Mouse (Mus musculus) small intestine, adult 2 months (tissue): Measurements from ENCODE around the gene Anks6.

Experiments
- CTCF ChIP-seq: fragments of 200-500 bp; IDR thresholded peaks from 2 replicates; pipeline ENCODE4 v1.5.1; 2012; ENCODE audit warnings: low read depth, mild to moderate bottlenecking, control low read depth, inconsistent platforms, low read length, moderate library complexity, mixed read lengths; ENCODE audit not compliant: insufficient replicate concordance, insufficient read length; ENCODE audit errors: extremely low read depth
- POLR2A ChIP-seq: fragments of 200-500 bp; IDR thresholded peaks from 2 replicates; pipeline ENCODE4 v1.6.1; 2012; ENCODE audit warnings: low read depth, mild to moderate bottlenecking, control low read depth, inconsistent platforms, low read length, moderate library complexity

DNA sequence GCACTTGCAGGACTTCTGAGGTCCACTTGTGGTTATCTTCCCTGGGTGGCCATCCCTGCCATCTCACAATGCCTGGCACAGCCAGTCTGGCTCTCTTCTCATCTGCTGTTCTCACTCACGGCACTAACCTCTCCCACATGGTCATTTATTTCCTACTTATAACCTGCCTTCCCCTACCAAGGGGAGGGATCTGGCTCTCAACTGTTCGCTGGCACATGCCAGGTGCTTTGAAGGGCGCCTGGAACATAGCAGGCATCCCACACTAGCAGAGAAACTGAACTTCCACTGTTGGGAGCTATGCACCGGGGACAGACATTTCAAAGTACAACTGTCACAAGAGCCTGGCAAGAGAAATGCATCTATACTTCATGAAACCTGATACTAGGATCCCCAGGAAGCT, 9.5 kb downstream of the Anks6 start:
- no peak for TF ChIP-seq POLR2A
- TF ChIP-seq CTCF = no peak
